Mouse (Mus musculus): ENCODE data around the gene Dkk2.

DNA sequence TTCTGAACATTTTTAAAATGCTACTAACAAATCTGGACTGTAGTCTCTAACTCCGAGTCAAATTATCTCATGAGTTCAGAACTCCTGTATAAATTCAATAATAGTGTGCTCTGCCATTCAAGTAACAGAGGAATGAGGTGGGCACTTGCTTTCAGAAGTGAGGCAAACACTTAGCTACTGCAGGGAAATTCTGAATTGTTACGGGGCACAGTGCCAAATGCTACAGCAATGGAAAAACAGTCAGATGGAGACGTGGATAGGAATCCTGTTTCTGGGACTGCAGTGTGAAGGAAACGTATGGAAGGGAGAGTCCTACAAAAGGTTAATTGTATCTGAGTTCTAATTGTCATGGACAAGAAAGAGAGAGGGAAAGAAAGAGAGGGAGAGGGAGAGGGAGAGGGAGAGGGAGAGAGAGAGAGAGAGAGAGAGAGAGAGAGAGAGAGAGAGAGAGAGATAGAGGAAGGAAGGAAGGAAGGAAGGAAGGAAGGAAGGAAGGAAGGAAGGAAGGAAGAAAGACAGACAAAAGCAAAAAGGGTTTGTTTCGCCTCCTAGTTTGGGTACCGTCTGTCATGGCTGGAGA lies 64.4 kb downstream of the Dkk2 start:
- no peak for TF ChIP-seq CTCF (IDR thresholded peaks at IDR 0.05; ENCODE audit: insufficient read depth, low read length)
- no peak for TF ChIP-seq POLR2A (IDR thresholded peaks at IDR 0.05; ENCODE audit: borderline replicate concordance, extremely low read depth, low read depth, low read length)
